Mouse (Mus musculus) ES-CJ7 (cell line): ENCODE measurements around the gene Zcrb1.
"Not testable (repeated sequence)": the region's sequence is repeated elsewhere in the genome, so short reads cannot be mapped to it uniquely, and the experiment has no call there.

Experiments used
- DNase-seq: peaks from one replicate; pipeline ENCODE4 v3.0.0; 2011; ENCODE audit warnings: low read depth, low spot score

Gene Zcrb1

DNA sequence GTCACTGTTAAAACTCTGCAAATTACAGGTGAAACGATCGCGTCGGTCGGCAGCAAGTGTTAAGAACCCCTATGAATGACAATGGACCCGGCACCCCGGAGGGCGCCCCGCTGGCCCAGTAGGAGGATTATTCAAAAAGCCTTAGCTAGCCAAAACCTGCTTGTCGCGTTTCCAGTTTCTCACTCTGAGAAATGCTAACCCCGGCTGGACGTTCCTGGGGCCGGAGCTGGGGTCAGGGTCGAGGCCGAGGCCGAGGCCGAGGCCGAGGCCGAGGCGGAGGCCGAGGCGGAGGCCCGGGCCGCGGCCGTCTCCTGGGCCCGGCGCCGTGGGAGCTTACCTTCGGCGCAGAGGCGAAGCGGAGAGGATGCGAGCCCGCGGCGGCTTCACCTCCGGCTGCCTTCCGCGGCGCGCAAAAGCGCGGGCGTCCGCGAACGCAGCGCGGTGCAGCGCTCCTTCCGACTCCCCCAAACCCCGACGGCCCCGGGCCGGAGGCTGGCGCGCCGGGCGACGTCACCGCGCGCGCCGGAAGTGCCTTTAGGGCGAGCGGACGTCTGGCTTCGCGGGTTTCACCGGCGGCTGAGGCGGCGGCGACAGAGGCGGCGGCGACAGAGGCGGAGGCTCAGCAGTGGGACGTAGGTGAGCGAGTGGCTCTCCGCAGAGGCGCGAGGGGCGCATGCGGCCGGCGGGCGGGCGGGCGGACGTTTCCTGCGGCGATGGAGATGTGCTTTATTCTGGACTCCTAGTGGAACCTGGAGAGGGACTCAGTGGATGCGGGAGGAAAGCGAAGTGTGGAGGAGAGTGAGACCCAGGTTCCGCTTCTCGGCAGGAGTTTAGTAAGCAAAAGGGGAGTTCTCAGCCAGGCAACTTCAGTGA, at the start of gene Zcrb1, which contains the start of gene Pphln1:
Gene Zcrb1, minus strand, starts transcription at position 509 of the 873 bp plus-strand sequence.
Gene Pphln1, plus strand, starts transcription at position 525 of the 873 bp plus-strand sequence.
- peak; percentile 71 for DNase-seq

GRCm38 (mm10) chr15:93443676-93444075, 45.5 kb upstream of the Zcrb1 start:
- no peak for DNase-seq

- DNase-seq, result no peak
Measured at GRCm38 (mm10) chr15:93442271-93442670, 44.1 kb upstream of the Zcrb1 start.

- DNase-seq, result peak; percentile 44
Measured at GRCm38 (mm10) chr15:93438663-93439062, 40.5 kb upstream of the Zcrb1 start.

DNA sequence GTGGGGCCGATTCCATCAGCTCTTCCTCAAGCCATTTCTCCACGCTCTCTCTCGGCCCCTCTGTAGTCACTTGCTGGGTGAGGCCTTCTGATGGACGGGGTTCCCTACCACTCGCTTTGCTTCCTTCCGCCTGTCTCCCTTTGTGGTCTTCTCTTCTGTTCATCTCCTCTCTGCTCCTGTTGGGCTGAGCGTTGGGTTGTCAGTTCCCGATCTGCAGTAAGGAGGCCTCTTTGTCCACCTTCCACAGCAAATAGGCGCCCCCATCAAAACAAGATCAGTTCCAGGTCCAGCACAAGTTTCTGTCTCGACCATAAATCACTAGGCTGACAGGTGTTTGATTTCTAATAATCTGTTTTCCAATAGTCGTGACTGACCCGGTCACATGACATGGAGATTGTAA, 37.9 kb upstream of the Zcrb1 start:
- DNase-seq, result no peak

DNA sequence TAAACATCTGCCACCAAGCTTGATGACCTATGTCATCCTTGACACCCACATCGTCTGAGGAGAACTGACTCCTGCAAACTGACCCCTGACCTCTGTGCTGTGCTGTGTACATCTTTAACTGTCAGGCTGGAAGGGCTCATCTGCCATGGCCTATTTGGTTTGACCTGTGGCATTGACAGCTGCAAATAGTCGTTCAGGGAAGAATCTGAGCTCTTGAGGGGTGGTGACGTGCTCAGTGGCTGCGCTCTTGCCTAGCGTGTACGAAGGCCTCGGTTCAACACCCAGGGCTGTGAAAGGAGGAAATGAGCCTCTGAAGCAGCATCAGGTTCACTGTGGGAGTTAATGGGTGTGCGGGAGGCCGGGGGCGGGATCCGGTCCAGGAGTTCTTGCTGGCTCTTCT, 35.7 kb upstream of the Zcrb1 start:
- DNase-seq, result no peak

DNA sequence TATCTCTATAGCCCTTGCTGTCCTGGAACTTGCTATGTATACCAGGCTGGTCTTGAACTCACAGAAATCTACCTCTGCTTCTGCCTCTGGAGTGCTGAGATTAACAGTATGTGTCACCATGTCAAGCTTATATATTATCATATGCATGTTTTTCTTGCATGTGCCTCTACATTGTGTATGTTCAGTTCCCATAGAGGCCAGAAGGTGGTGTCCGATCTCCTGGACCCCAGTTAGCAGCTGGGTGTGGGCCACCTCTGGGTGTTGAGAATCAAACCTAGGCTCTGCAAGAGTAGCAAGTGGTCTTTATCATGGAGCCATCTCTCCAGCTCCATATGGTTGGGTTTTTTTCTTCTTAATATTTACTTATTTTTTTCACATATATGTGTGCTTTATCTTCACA, 24.4 kb upstream of the Zcrb1 start:
- DNase-seq, result peak; percentile 33

GRCm38 (mm10) chr15:93420596-93420995, 22.5 kb upstream of the Zcrb1 start:
- DNase-seq, result peak; percentile 32

DNA sequence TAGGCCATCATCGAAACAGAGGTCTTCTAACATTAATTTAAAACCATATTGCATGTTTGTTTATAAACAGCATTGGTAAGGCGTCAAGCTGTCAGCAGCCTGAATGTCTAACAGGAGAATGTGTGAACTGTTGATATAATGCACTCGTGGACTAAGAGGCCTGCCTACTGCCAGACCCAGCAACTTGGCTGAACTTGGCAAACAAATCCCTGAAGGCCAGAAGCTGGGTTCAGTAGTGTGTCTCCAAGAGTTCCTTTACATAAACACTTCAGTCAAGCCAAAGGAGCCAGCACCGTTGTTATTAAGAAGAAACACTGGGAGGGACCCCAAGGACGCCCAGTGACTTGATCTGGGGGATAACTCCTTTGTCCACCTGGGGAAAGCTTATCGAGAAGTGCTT, 18.2 kb upstream of the Zcrb1 start:
- no peak for DNase-seq

GRCm38 (mm10) chr15:93414456-93414855, 16.3 kb upstream of the Zcrb1 start:
- no peak for DNase-seq

GRCm38 (mm10) chr15:93412445-93412844, 14.3 kb upstream of the Zcrb1 start:
- no peak for DNase-seq

DNA sequence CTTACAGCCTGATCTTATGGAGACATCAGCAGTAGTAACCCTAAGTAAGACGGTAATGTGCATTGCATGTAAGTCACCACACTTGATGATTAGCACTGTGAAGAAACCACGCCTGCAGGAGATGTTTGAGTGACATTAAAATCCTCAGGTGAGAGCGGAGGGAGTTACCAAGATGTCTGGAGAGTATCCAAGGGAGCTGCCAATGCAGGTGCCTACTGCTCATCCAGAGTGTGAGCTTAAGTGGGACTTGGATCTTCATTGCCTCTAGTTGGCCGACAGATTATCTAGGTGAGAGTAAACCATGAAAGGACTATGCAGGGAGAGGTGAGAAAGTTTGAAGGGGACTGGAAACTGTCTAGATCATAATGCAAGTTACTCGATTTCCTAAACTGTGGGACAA, 8.4 kb upstream of the Zcrb1 start:
- DNase-seq, result no peak

DNA sequence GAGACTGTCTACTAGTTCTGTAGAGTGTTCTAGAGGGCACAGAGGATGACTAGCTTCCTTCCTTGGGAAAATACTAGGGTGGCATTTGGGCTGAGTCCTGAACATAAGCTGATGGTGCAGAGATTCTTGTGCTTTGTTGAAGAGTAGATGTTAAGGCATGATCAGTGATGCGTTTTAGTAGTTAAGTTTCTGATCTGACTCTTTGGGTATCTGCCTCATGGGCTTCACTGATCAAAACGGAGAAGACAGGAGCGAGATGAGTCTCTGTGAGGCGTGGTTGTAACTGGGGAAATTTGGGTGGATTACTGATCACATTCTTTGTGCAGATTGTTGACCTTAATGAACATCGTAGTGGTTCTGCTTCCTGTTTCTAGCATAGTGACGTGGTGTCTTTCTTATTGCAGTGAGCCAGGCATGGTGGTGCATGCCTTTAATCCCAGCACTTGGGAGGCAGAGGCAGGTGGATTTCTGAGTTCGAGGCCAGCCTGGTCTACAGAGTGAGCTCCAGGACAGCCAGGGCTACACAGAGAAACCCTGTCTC, 7.4 kb upstream of the Zcrb1 start:
- DNase-seq, result no peak

GRCm38 (mm10) chr15:93404849-93405248, 6.7 kb upstream of the Zcrb1 start:
- no peak for DNase-seq

- DNase-seq, result no peak
Measured at GRCm38 (mm10) chr15:93402730-93403129, 4.6 kb upstream of the Zcrb1 start.

GRCm38 (mm10) chr15:93401446-93401845, 3.3 kb upstream of the Zcrb1 start:
- no peak for DNase-seq

DNA sequence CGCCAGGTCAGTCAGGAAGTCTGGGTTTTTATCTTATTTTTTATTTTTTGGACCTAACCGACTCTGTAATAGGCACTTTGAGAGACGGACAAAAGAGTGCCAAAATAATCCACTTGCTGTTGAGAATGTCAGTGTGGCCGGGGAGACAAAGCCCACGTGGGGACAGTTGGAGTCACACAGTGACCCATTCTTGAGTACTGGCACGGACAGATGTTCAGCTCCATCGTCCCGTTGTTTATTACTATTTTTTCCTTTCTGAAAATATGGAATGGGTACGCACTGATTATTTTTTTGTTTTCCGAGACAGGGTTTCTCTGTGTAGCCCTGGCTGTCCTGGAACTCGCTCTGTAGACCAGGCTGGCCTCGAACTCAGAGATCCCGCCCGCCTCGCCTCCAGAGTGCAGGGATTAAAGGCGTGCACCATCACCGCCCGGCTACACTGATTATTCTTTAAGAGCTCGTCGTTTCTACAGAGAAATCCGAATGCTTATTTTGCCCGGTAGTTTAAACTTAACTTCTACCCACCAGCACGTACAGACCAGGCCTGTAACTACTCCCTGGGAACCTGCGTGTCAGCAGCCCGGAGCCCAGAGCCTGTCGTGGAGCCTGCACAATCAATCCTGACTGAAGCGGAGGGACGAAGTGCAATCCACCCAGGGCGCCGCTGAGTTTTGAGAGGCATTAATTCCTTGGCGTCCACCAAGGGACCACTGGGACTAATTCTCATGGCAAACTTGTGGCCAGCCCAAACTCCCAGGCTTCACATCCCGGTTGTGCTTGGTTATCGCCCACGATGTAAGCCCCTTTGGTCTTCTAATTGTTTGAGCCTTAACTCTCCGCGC, 786 bp upstream of the Zcrb1 start:
- no peak for DNase-seq

DNA sequence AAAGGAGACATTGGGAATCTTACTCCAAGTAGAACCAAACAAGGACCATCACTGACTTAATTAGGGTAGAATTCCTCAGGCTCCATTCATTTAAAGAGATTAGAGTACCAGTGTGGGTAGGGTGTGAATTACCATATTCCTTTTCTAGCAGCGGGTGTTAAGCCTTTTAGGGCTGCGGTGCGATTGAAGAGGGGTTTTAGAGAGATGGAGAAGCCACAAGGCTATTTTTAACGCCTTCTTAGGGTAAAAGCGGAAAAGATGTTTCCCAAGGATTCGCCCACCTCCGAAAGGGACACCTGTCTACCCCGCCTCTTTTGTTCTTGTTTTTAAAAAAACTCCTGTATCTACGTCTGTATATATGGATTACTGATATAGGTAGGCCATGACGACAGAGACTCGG, 865 bp downstream of the Zcrb1 start:
- no peak for DNase-seq

GRCm38 (mm10) chr15:93381337-93381736, 16.8 kb downstream of the Zcrb1 start:
- DNase-seq, result no peak

- peak; percentile 58 for DNase-seq
Measured at GRCm38 (mm10) chr15:93379177-93379576, 19.0 kb downstream of the Zcrb1 start.

DNA sequence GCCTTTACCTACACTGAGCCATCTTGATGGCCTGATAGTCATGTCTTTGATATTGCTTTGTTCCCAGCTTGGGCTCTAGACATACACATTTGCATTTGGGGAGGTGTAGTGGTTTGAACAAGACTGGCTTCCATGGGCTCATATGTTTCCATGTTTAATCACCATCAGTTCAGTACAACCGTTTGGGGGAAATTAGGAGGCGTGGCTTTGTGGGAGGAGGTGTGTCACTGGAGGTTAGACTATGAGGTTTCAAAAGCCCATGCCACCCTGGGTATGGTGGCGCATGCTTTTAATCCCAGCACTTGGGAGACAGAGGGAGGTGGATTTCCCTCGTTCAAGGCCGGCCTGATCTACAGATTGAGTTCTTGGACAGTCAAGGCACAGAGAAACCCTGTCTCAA, 22.4 kb downstream of the Zcrb1 start:
- DNase-seq, result no peak

DNA sequence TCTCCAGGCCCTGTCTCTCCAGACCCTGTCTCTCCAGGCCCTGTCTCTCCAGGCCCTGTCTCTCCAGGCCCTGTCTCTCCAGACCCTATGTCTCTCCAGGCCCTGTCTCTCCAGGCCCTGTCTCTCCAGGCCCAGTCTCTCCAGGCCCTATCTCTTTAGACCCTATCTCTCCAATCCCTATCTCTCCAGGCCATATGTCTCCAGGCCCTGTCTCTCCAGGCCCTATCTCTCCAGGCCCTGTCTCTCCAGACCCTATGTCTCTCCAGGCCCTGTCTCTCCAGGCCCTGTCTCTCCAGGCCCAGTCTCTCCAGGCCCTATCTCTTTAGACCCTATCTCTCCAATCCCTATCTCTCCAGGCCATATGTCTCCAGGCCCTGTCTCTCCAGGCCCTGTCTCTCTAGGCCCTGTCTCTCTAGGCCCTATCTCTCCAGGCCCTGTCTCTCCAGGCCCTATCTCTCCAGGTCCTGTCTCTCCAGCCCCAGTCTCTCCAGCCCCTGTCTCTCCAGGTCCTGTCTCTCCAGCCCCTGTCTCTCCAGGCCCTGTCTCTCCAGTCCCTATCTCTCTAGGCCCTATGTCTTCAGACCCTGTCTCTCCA, 25.5 kb downstream of the Zcrb1 start:
- DNase-seq, result not testable (repeated sequence)
